Mouse (Mus musculus) small intestine, adult 2 months (tissue): ENCODE measurements around the gene Sez6l.

Experiments used
- CTCF ChIP-seq: fragments of 200-500 bp; IDR thresholded peaks from 2 replicates; pipeline ENCODE4 v1.5.1; 2012; ENCODE audit warnings: low read depth, mild to moderate bottlenecking, control low read depth, inconsistent platforms, low read length, moderate library complexity, mixed read lengths; ENCODE audit not compliant: insufficient replicate concordance, insufficient read length; ENCODE audit errors: extremely low read depth
- POLR2A ChIP-seq: fragments of 200-500 bp; IDR thresholded peaks from 2 replicates; pipeline ENCODE4 v1.6.1; 2012; ENCODE audit warnings: low read depth, mild to moderate bottlenecking, control low read depth, inconsistent platforms, low read length, moderate library complexity

DNA sequence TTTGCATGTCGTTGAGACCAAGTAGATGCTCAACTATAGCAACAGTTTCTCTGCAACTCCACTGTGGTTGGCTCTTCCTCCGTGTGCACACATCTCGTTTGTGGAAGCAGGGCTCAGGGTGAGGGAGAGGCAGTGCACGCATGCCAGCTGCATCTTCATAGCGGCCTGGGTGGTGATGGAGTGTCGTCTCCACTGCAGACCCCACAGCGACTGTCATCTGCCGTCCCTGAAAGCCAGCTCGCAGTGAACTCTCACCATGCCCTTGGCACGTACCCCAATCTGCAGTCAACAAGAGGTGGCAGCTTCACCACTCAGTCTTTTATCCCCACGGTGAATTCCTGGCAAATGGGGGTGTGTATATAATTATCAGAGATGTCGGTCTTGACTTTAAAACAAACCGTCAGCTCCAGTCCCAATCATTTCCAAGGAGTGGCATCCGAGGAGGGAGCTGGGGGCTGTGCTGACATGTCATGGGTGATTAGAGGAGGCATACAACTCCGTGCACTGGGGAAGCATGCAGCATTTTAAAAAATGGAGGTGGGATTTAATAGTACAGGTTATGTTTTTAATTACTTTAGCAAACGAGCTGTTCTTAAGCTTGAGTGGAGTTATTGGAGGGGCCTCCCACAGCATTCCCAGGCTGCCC, 40.7 kb upstream of the Sez6l start:
- TF ChIP-seq POLR2A (no peak), CTCF (no peak)
